Mouse (Mus musculus) kidney, adult 8-10 months (tissue): ENCODE measurements at regions not wholly inside any gene's neighbourhood (a gene's known extent, or its start where the extent isn't known, plus 50 kb on each side); places are given as distances from the start of the nearest gene placed in this dataset.

ENCODE experiments used
- DNase-seq, 2 experiments: peaks; one replicate each; pipeline ENCODE4 v3.0.0; 2022

DNA sequence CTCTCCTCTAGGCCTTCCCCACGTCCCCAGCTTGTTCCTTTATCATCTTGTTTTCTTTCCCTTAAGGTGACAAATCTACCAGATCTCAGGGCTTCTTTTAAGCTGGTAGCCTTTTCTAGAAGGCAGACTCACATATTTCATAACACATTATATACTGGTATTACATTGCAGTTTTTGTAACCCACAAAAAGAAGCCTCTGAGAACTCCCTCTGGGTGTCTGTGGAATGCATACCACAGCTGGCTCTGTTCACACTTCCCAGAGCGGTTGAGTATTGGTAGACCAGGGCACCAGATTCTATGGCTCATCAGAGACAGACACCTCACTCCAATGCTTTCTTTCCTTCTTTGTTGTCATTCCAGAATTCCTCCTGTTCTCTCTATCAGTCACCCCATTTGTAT, 336.4 kb downstream of the Fam84a start:
- DNase-seq: no peak

DNA sequence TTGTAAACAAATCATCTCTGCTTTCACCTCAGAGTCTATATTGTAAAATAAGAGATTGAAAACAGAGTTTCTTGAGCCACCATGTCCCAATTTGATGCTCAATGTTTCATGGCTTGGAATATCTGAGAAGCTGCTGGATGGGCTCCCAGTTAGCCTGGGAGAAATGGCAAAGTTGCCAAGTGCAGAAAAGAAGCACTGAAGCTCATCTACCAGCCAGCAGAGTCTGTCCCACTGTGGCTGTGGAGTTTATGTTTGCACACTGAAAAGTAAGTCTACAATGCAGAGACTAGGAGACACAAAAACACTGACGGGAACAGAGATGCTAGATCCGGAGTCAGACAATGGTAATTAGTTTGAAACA, 341.7 kb downstream of the Fam84a start:
- DNase-seq: no peak

DNA sequence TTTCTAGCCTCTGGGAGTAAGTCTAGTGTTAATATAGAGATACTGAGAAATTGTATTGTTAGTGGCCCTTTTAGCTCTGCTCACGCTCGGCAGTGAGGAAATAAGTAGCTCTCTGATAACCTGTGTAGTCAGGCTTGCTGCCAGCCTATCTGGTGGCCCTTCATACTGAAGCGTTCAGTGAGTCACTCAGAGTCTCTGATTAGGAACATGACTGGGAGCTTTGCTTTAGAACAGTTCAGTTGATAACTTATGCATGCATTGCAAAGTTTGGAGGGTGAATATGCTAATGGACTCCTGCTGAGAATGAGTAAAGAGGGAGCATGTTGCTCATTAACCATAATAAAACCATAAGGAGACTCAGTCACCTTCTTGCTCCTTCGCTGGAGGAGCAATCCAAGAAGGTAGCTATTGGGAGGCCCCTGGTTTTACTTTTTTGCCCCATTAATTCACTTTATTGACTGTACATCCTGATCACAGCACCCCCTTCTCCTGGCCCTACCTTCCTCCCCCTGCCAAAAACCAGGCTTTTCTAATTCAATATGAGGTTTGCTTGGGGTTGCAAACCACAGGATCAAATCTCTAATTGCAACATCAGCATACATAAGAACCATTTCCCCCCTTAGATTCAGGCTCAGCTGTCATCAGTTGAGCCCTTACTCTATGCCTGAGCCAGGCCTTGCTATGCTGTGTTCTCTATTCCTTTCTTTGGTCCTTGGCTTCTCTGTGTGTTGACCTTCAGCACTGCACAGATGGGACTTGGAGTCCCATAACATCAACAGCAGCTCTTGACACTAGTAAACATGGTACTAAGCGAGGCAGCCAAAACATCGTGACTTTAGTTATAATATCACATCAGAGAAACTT, 342.3 kb downstream of the Fam84a start:
- peak; percentile 4 to 37 for DNase-seq

DNA sequence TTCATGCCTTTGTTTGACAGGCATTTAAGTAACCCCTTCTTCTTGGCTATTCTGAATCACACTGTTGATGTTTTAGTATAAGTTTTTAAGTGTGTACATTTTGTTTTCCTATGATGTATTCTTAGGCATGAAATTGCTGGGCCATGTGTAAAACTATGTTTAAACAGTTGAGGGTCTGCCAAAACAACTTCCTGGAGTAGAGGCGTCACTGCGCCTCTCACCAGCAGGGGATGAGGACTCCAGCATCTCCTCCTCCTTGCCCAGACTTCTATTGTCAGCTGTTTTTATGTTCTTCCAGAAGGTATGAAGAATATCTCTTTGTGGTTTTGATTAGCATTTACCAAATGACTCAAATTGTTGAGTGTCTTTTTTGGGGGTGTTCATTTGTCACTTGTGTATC, 372.1 kb downstream of the Fam84a start:
- no peak for DNase-seq

DNA sequence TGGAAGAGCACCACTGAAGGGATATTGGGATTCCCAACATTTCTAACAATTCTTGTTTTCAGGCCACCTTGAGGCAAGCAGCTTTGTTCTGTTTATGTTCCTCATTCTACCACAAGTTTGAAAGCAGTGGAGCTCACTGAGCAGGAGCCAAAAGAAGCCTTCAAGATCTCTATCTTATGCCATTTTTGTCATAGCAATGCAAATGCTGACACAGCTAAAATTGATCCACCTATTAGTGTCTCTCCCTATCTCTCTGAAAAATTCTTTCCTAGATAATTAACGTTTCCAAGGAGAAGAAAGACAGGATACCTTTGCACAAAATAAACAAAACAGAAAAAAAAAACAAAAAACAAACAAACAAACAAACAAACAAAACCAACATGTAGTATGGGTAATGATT, 375.2 kb downstream of the Fam84a start:
- DNase-seq: no peak

DNA sequence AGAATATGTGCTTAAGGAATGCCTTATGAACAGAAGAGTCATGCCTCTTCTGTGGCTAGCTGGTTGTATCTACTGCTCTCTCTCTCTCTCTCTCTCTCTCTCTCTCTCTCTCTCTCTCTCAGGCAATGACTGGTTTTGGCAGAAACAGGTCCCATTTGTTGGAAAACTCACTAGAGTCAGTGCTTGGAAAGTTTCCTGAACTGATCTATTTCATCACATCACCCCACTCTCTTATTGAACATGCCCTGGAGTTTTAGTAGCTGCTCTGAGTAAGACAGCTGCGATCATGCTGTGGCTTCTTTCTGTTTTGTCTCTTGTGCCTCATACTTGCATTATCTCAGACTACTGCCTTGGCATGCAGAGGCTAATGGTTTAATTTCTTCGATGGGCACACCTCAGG, 382.2 kb downstream of the Fam84a start:
- no peak for DNase-seq

DNA sequence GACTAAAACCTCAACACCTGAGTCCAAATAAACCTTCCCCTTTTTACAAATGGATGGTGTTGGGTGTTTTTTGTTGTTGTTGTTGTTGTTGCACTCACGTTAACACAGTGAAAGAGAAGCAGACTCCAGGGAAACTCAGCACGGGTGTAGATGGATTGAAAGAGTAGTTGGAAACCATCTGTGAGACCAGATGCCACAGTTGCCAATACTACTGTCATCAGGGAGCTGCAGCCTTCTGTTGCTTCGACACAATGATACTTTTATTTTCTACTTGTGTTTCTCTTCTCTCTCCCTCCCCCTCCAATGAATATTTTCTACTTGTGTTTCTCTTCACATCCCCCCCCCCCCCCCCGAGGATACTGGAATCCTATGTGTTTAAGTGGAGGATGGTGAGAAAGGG, 382.7 kb downstream of the Fam84a start:
- no peak for DNase-seq

DNA sequence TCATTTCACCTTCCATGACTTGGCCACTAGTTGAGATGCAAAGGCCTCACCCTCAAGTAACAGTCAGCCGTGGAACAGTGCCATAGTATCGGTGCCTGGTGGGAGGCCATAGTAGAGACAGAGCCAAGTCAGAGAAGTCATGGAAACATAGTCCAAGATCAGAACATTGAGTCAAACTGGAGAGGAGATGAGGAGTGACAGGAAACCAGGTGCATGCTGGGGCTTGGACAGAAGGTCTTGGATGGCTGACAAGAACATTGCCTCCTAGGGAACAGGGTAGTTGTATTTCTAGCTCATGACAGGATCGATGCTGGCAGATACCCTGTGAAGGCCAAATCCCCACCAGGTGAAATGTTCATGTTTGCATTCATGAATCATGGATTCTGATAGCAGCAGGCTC, 385.4 kb downstream of the Fam84a start:
- DNase-seq: no peak

DNA sequence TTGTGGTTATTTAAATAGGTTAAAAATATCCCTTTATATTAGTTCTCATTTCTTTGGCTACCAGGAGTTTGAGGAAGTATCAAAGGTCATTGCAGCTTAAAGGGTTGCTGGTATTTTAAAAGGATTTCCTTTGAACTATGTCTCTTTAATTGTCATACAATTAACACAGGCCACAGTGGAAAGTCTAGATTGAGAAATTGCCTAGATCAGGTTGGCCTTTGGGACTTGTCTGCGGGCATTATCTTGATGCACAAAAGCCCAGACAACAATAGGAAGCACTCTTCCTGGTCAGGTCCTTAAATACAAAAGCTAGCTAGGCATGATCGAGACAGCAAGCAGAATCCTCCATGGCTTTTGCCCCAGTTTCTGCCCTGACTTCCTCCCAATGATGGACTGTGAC, 398.0 kb downstream of the Fam84a start:
- no peak for DNase-seq

DNA sequence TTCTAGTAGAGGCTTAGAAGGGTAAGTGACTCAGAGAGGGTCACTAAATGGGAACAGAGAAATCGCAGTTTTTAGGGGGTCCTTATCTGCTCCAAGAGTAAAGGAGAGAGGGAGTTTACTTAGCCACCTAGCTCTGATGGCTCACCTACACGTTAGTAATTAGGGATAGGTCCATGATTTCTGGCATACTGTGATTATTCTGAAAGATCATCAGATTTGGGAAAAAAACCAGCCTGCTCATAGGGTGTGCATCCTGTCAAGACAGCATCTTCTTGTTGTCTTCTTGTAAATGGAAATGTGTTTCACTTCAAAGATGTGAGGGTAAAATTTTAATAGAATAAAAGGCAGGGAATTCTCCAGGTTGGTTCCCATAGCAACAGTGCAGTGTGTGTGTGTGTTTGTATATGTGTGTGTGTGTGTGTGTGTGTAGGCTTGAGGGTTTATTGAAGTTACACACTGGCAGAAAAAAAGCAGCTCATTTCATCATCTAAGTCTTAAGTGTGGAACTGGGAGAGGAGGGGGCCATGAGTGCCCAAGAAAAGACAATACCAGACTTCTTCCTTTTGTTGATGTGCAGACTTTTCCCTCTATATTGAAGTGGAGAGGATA, 407.4 kb downstream of the Fam84a start:
- DNase-seq: no peak

DNA sequence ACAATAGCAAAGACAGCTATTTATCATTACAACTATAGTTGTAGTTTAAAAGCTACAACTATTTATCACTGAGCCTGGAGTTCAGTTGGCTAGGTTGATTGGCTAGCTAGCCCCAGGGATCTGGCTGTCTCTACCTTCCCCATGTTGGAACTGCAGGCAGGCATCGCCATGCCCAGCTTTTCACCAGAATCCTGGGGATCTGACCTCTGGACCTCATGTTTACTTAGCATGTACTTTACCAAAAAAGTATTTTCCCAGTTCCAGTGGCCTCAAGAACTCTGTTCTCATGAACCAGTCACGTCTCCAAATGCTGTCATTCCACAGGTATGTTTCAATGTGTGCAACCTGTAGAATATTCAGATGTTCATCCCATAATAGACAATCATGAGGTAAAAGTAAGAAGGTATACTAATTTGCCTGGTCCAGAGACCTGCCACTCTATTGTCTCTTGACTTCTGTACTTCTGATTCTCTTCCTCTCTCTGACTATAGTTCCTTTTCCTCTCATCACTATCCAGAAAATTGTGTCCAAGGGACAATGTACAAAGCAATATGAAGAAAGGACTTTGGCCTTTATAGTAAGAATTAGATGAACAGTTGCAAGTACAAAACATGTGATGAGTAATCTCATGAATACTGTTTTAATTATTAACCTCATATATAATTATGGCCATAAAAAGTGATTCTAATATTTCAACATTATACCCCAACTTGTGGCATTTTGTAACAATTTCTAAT, 421.8 kb downstream of the Fam84a start:
- DNase-seq: no peak

DNA sequence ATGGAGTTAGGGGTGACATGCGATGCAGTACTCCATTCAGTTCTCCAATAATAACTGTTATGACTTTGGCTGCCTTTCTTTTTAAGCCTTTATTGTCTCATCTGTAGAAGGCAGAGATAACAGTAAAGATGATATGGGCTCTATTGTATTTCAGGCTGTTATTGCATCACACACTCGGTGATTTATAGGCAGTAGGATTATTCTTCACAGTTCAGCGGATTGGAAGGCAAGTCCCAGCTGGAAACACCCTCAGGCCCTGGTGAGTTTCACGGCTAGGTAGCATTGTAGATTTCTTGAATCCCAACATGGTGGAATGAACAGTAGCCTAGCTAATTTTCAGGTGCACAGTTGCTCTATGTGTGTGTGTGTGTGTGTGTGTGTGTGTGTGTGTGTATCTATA, 422.9 kb downstream of the Fam84a start:
- no peak for DNase-seq

DNA sequence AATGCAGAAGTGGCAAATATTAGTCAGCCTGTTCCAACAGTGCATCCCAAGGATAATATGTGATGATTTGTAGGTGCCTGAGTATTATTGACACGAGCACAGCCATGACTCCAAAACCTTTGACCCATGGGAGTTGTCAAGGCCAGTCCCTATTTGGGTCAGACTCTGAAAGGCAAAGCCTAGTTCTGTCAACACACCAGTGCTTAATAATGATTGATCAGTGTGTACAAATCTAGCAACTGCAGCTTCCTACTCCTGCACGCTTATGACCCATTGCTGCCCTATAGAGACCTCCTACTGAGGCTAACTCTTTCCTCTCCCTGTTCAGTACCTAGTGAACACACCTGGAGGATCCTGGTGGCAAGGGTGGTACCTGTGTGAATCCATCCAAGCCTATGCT, 427.3 kb downstream of the Fam84a start:
- no peak for DNase-seq

DNA sequence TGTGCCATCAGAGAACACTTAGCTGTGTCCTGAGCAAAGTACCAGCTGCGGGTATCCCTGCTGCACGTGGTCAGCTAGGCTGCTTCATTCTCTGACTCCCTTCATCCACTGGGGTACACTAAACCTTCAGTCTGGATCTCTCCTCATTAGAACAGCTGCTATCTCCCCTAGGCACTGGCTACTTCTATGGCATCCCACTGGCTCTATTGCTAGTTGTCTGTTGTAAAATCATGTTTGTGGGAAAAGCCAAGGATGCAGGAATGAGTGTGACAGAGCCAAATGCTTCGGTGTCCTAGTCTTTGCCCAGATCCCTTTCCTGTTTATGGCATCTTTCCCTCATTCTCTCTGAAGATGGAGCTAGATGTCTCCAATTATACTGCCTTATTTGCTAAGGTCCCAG, 440.9 kb downstream of the Nbas start:
- DNase-seq: no peak

DNA sequence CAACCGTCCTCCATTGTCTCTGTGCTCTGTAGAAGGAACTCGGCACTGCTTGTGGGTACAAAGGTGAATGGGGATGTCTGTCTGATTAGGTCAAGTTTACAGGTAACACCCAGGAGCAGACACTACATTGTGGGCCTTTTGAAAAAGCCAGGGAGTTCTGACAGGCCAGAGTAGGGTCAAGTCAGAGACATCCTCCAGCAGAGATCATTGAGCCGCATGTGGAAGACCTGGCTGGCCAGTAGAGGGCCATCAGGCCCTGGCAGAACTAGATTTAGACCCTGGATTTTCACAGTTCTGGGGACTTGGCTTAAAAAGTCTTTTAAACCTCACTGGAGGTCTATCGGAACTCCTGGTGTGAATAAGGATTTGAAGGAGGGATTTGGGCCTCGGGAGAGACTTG, 438.8 kb downstream of the Nbas start:
- DNase-seq: no peak

DNA sequence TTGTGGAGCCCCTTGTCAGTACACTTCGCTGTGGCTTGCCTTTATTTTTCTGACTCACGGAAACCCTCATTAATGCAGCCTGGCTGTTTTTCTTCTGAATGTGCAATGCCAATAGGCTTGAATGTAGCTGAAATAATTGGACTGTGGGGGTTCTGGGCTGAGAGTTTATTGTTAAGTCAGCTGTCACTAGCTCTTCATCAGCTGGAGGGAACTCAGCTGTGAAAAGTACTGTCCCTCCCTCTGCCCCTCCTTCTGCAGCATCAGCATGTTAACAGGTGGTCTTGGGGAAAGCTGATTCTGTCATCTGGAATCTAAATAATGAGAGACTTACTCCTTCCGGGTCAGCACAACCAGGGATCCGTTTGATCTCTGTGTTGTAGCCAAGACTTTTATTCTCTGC, 437.6 kb downstream of the Nbas start:
- no peak for DNase-seq

DNA sequence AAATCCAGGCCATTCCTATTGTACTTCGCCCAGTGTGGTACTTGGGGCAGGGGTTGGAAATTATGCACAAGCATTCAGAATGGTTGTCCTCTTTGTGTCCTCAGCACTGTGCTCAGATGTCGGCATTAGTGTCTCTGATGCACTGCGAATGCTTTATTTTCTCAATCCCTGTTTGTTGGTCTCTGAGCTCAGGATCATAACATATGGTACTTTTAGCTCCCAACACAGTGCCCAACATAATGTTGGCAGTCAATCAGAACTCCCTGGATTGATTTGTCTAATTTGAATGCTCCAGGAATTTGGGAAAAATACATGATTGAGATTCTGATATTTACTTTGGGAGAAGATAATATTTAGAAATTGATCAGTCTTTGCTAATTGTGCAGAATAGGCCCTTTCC, 434.7 kb downstream of the Nbas start:
- no peak for DNase-seq

DNA sequence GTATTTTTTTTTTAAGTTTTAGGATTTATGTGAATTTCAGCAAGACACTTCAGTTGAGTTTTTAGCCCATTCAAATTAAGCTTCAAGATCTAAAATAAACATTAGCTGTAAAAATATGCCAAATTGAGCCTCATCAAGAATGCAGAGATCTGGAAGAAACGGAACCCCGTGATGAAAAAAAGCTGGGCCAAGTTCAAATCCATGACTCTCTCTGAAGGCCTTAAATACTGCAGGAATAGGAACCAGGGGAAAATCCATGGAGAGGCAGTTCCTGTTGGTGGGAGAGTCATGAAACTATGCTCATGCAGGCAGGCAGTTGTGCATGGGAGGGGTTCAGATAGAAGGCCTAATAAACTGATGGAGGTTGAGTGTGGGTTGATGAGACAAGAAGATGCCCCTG, 430.9 kb downstream of the Nbas start:
- no peak for DNase-seq

DNA sequence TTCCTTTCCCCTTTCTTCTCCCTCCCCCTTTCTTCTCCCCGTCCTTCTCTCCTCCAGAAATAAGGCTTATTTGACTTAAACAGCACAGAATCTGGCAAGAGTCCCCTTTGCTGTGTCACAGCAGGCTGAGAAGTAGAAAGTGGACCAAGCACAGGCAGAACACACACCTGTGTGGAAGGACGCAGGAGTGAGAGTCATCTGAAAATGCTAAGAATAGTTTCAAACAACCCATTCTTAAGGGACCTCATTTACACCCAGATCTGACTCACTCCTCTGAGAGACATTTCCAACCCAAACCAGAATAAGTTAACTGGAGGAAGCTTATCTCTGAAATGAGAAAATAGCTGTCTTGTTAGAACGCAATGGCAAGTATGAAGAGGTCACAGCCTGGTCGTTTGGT, 429.9 kb downstream of the Nbas start:
- DNase-seq: no peak

DNA sequence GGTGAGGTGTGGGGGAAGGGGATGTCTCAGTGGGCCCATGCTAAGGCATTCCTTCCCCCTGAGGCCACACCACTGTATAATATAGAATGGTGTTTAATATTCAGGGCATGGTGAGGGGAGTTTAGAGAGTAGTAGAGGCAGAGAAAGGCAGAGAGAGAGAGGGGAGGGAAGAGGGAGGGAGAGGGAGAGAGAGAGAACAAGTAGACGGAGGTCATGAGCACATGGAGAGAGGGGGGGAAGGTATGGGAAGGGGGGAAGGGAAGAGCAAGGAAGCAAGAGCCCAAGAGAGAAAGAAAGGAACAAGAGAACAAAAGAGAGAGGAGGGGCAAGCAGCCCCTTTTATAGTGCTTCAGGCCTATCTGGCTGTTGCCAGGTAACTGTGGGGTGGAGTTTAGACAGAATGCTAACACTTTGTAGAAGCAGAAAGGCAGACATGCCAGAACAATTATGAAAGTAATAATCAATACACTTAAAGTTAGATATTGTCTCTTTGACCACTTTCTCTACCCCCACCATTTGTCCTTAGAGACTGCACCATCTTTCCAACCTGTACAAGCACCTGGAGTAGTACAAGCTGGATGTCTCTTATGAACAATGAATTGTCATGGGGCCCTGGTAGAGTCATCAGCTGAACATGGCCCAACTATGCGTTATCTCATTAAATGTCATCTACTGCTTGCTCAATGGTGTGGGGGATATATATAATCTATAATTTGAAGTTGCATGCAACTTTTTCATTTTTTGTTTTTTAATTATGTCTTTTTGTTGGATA, 422.6 kb downstream of the Nbas start:
- DNase-seq: no peak

DNA sequence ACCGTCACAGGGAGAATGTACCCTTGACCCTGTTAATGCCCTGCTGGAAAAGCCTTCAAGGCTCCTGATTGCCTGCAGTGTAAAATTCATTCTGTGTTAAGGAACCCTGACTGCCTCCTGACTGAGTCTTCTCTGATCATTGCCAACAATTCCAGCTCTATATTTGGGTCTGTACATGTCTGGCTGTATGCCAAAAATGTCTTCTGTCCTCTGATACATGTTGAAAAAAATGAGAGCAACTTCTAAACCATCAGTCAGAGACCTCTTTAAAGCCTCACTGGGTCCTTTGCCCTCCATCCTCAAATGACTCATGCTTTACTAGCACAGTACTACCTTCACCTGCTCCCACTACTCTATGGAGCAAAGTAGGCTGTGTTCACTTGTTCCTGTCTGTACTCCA, 408.3 kb downstream of the Nbas start:
- no peak for DNase-seq

DNA sequence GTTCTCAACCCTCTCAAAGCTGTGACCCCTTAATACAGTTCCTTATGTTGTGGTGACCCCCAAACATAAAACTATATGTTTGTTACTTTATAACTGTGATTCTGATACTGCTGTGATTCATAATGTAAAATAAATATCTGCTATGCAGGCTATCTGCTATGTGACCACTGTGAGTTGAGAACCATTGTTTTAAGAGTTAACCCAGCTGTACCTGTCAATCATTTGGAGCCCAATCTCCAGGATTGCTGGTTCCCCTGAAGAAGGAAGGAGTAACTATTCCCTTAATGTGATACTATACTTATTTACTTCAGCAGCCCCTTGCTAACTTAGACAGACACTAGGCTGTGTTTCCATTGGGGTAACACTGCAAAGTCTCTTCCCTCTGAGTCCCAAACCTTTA, 400.5 kb downstream of the Nbas start:
- DNase-seq: no peak

DNA sequence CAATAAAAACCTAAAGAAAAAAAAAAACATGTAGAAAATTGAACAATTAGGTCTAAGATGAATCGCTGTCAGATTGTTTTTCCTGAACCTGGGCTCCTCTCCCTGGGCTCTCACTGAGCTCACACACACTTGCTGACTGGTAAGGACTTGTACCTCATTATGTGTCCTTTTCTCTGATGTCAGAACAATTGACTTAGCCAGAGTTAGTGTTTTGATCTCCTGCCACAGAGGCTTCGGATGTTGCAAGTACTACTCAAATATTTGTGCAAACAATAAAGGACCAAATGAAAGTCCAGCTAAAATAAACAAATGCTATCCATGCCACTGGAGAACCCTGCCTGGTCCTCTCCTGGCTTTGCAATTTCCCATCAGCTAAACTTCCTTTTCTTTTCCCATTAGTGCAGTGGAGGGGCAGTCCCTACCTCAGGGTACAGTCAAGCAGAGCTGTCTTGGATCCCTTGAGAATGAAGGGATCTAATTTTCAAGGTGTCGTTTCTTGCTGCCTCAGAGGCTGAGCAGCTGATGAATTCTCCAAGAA, 399.6 kb downstream of the Nbas start:
- DNase-seq: no peak
